Mouse (Mus musculus) granulocyte monocyte progenitor cell, adult 5-6 weeks (primary cell): ENCODE data around the gene Pkd1l3. TPM values are rescaled to one million over a fixed set of nuclear protein-coding genes. Genes with fewer than 3 reads are reported as not detected.

Source experiments
- ATAC-seq: replicated peaks from 2 replicates; pipeline ENCODE4 v1.8.0; 2016; ENCODE audit warnings: mild to moderate bottlenecking, moderate TSS enrichment, inconsistent platforms; ENCODE audit not compliant: poor library complexity, severe bottlenecking
- total RNA-seq, 2 experiments: library from RNA; stranded (forward) in 1 of 2; stranded (reverse) in 1 of 2; fragments of 200-712, 200-1000 nt in 1 of 2; fragments of >200 nt in 1 of 2; fragmentation: Nextera tagmentation in 1 of 2; gene quantifications; 2 replicates each; pipeline ENCODE4 v1.2.3; 2014 to 2017

Gene Pkd1l3
- total RNA-seq, 2 experiments from 2014 or later = 0.13 to 1.3 TPM

DNA sequence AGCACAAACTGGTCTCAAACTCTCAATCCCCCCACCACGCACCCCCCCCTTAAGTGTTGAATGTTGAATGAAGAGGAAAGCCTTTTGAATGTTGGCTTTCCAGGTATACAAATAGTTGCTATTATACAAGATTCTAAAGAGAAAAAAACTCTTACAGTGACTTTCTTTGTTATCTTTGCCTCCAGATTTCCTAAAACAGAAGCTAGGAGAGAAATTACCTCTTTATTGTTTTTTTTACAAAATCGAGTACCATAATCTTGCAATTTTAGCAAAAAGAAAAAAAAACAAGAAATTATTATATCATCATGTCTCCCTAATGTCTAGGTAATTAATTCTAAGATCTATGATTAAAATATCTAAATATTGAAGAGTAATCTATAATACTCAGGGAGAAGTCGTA, 1.3 kb downstream of the Pkd1l3 start:
- ATAC-seq = no peak

DNA sequence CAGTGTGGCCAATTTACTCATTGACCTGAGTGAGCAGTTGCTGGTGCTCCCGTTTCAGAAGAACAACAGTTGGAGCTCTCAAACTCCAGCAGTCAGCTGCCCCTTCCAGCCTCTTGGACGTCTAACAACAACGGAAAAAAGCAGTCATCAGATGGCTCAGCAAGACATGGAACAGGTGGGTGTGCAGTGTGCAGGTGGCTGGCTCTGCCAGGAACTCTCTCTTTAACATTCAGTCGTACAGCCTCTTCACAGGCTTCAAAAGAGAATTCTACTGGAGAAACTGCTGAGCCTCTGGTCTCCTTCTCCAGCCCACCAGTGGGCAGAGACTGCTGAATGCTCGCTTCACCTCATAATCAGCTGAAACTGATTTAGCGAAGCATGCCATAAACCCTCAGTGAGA, 14.3 kb downstream of the Pkd1l3 start:
- no peak for ATAC-seq

DNA sequence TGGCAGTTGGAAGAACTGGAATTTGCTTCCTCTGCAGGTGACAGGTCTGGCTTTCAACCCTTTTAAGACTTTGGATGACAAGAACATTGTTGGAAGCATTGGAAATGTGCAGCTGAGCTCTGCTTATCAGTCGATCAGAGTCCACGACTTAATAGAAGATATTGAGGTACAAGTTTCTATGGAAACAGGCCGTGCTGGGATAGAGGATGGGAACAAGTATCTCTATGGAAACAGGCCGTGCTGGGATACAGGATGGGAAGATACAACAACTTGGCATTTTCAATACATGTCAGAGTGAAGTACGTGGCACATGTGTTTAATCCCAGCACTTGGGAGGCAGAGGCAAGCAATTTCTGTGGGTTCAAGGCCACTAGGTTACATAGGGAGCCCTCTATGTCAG, 18.2 kb downstream of the Pkd1l3 start:
- no peak for ATAC-seq

DNA sequence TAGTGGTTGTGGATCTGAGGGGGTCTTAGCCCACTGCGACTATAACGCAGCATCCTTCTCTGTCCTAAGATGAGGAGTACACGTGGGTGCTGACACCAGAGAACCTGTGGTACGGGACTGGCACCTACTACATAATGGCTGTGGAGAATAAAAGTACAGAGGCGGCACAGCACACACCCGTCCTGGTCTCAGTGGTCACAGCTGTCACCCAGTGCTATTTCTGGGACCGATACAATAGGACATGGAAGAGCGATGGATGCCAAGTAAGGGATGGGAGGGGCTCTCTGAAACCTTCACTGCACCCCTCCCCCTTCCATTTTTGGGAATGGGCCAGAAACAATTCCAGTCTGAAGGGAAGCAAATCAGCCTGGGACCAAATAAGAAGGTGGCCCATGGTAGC, 20.8 kb downstream of the Pkd1l3 start:
- no peak for ATAC-seq

DNA sequence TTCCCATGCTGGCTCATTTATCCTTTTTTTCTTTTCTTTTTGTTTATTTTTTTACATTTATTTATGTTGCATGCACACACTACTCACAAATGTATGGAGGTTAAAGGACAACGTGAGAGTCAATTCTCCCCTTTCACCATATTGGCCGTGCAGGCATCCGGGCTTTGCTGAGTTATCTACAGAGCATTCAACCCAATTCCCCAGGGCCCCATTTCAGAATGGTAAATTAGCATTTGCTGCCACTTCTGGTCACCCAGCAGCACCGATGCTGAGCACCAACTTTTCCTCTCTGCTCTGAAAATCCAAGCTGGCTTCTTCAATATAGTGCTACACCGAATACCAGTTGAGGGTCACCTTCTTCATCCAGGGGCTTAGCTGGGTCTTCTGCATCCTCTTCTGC, 24.5 kb downstream of the Pkd1l3 start:
- no peak for ATAC-seq

DNA sequence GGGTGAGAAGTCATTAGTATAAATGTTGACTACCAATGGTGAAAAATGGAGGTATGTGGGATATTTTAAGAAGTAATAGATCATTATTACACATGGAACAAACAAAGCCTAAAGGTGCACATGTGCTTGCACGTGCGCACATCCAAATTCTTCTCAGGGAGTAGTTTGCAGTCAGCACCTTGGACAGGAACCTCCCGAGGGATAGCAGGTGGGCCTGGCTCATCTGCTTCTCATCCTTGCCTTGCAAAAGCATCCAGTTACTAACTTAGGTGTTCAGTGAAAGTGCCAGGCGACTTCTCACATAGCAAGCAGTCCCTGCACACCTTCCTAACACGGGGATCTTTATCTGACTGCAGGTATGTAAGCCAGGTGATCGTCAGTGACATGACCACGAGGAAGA, 26.1 kb downstream of the Pkd1l3 start:
- no peak for ATAC-seq

DNA sequence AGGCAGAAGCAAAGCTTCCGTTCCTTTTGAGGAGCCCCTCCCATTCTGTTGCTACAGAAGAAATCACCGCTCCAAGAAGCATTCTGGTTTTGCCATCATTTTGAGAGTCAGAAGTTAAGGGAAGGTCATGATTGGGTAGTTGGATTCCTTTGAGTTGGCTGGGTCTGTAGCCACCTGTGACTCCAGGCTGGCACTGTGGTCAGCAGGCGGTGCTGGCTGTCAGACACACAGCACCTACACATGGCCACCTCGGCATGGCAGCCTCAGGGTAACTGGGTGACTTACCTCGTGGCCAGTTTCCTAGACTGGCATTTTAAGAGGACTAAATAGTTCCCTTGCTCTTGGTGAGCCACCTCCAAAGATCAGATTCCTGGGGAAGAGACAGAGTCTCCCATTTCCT, 26.9 kb downstream of the Pkd1l3 start:
- no peak for ATAC-seq

DNA sequence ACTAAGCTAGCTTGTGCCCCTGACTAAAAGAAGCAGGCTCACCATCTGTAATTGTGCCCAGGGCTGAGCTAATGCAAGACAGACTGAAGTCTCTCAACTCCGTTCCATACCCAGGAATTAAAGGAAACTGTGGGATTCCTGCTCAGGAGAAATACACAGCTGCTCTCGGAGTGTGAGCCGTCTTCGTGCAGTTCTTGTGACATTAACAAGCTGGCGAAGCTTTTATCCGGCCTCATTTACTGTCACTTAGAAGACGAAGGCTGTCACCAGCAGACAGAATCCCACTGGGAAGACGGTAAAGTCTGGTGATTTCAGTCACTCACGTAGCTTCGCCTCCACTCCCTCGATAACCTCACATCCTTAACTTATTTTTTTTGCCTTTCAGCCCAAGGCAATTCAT, 33.0 kb downstream of the Pkd1l3 start:
- no peak for ATAC-seq

DNA sequence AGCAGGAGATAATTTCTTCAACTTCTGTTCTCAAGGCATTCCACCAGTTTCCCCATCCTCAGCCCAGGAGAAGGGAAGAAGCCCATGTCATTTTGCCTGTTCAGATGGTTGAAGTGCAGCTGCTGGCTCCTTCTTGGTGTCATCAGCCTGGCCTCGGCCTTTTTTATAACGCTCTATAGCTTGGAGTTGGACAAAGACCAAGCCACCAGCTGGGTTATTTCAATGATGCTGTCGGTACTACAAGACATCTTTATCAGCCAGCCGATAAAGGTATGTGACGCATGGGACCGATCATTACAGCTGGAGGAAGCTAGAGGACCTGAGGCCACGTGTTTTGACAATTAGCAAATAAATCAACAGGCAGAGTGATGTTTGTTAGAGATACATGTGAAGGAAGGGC, 34.2 kb downstream of the Pkd1l3 start:
- ATAC-seq = no peak

DNA sequence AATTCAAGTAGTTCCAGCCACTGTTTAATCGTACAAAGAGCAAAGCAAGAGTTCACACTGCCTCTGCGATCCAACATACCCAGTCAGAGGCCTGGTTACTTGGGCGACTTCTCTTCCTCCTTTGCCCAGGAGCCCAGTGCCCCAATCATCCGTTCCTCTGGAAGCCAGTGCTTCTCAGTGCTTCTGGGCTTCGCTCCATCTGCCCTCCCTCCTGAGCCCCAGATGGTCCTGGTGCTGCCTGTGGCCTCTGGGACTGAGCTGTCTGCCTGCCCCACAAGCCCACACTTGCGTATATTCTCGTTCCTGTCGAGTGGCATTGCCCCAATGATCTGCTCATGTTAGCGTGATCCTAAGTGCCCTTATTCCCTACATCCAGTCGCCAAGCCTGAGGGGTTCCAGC, 36.5 kb downstream of the Pkd1l3 start:
- ATAC-seq = no peak; the same call in 1 of the 2 replicates

DNA sequence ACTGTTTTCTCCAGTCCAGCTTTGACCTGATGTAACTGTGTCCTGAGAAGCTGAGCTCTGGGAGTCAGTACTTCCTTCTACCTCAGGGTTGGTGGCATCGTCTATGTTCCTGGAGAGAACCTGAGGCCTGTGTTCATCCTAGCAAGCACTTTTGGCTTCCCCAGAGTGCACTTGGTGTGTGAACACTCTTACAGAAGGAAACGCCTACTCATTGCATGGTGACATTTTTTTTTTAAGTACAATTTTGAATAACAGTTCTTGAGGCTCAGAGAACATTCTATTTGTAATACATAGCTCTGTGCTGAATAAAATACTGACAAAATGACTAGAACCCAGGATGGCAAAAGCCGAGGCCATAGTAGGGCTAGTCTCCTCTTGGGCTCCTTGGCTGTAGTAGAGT, 42.5 kb downstream of the Pkd1l3 start:
- ATAC-seq = no peak

DNA sequence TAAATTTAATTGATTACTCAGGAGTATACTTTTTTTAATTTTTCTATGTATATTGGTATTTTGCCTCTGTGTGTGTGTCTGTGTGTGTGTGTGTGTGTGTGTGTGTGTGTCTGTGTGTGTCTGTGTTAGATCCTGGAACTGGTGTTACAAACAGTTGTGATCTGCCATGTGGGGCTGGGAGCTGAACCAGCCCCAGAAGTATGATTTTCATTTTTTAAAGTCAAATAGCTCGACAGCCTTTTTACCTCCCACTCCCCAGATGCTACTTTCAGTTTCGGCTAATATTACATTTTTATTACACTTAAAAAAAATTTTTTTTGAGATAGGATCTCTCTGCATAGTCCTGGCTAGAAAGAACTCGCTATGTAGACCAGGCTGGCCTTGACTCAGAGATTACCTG, 48.0 kb downstream of the Pkd1l3 start:
- ATAC-seq = no peak

DNA sequence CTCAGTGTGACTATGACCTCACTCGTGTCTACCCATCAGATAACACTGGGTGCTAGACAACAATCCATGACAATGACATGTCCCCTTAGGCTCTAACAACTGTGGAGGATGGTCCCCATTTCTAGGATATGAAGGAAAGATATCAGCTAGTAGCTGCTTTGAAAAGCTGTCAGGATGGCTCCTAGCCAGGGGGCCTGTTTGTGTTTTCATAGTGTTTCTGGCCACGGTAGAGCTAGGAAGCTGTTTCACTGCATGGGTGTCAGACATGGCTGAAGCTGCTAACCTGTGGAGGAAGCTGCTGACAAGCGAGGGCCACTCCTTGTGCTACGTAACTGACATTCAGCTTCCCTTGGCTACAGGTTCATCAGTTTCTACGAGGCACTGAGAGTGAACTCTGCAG, 52.3 kb downstream of the Pkd1l3 start:
- no peak for ATAC-seq

DNA sequence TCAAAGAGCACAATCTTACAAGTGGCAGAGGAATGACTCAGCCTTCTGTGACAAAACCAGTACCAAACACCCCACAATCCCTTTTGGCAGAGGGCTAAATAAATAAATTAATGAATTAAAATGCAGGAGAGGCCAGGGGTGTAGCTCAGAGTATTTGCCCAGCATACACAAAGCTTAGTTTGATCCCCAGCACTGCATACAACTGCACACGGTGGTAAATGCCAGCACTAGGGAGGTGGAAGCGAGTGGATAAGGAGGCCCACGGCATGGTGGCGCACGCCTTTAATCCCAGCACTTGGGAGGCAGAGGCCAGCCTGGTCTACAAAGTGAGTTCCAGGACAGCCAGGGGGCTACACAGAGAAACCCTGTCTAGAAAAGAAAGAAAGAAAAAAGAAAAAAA, 58.3 kb downstream of the Pkd1l3 start:
- no peak for ATAC-seq

DNA sequence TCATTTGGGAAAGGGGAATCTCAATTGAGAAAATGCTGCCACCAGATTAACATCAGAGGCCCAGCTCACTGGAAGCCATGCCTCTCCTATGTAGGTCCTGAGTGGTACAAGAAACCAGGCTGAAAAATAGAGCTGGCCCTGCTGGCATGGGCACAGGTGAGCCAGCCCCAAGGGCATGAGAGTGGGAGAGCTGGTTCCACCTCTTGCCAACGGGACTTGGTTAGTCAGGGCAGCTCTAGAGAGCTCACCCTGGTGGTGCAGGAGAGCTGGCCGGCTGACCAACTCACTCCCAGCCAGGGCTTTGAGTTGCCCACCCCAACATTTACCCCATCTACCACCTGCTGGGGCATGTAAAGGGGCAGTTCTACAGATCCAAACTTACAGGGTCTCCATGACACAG, 59.3 kb downstream of the Pkd1l3 start:
- no peak for ATAC-seq

DNA sequence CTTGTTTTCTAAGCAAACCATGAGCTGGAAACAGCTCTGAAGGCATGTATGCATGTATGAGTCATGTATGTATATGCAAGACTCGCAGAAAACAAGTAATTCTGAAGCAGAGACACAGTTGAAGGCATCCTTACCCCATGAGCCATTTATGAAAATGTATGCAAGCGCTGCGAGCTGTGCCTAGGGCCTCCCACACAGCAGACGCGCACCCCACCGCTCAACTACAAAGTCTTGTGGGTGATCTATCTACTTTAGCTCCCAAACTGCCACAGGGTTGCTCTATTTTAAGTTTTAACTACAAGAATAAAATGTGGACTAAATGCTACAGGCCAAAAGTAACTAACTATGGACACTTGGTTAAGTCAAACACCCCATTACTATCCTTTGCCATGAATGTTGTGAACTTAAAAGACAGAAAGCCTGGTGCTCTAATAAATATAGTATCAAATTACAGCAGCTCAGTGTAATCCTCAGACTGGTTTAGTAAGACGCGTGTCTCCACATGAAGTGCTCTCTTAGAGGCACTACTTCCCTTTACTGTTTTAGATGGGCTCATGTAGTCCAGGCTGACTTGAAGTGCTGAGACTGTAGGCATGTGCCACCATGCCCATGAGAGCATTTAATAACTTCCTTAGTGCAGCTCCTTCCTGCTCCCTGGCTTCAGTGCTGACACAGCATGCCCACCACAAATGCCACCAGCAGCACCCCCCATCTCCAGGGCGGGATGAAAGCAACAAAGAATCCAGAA, 61.8 kb downstream of the Pkd1l3 start:
- no peak for ATAC-seq

DNA sequence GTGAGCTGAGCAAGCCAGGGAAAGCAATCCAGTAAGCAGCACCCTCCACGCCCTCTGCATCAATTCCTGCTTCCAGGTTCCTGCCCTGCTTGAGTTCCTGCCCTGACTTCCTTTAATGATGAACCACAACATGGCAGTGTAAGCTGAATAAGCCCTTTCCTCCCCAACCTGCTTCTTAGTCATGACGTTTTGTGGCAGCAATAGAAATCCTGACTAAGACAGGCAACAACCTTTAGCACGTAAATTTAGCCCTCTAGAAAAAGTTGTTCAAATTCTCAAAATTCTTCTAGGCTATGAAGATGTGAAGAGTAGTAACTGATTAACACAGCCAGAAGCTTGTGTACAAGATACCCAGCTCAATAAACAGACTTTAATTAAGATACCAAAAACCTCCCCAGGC, 67.2 kb downstream of the Pkd1l3 start:
- ATAC-seq = no peak

DNA sequence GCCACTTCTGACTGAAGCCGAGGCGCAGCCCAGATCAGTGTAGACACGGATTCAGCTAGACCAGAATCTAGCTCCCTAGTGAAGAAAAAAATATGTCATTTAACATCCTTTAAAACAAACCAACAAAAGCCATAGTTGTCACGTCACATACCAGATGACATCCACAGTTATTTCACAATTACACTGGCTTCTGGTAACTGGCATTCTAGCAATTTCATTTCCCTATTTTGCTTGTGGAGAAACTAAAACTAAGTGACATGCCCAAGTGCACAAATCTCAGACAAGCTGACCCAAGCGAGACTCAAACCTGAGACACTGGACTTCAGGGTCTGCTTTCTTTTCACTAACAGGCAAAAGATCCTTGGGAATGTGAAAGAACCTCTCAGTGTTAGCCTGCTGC, 67.8 kb downstream of the Pkd1l3 start:
- ATAC-seq = peak; percentile 94

DNA sequence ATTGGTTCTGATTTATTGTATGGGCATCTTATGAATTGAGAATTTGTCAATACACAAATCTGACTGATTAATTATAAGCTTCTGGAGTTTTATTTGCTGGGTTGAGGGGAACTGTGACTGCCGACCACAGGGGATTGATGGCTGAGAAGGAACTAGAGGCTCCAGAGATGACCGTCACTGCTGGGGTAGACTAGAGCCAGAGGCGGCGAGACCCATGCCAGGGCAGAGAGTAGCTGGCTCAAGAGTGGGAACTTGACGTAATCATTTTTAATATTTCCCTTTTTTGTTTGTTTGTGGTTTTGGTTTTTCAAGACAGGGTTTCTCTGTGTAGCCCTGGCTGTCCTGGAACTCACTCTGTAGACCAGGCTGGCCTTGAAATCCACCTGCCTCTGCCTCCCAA, 72.9 kb downstream of the Pkd1l3 start:
- peak; percentile 85 for ATAC-seq

DNA sequence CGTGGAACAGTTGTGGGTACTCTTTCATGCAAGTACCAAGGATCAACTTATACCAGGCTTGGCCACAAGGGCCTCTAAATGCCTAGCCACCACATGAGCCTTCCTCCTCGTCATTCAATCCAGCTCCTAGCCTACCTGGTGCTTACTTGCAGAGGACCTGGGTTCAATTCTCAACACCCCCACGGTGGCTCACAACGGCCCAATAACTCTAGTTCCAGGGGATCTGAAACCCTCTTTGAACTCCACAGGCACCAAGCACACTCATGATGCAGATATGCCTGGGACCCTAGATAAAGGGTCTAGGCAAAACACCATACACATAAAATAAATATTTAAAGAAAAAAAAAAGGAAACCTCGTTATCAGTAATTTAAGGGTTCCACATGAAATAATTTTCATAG, 77.5 kb downstream of the Pkd1l3 start:
- peak; percentile 26; the same call in 1 of the 2 replicates for ATAC-seq

DNA sequence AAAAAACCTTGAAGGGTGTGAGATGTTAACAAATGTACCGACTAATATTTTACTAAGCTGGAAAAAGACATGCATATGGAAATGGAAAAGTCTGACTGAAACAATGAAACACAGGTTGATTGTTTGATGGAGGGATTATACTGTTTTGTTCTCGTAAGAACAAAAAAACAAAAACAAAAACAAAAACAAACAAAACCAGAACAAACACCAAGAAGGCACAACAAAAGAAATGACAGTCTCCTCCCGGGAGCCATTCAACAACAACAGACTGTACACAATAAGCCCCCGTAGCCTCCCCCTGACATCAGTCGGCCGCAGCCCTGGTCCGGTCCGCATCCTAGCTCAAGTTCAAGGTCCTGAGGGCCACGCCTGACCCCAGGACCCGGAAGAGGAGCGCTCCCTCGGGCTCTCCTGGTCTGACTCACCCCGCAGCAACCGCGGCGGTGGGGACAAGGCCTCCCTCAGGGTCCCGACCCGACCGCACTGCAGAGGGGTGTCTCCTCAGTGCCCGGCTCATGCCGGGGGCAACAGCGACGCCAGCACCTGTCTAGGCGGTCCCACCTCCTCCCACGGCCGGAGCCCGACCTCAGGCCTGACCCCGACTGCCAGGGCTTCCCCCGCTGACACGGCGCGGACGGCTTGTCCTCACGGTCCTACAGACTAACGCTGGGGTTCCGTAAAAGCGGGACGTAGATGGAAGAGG, 78.3 kb downstream of the Pkd1l3 start:
- peak; percentile 59 for ATAC-seq
